ENCODE assay signal across 21 mouse cellular contexts in the genomic region with DNA sequence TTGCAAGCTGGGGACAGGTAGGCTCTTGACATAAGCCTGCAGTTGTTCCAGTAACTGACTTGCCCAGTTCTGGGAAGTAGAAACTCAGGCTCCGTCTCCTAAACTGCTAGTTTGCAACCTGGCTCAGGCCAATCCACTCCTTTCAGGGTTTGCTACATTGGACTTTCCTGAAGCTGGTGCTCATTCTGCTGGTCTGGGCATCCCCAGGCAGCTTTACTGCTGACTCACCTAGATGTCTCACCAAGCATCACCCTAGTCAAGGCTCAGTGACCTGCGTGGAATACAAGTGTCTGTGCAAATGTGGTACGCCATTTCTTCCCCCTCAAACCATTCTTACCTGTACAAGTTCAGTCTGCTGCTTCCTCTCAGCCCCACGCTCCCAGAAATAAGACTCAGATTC.
DNase-seq lines count a peak whose midpoint lies in the region; ATAC-seq lines count a peak whose summit lies in the region.
"Had no signal": no experiment of that assay in that cellular context is flagged by ENCODE, and none has a peak within 500 bp of the region (broad histone marks: within the 10 kb centered on the region; RNA-seq: fewer than 3 reads in every experiment).

No protein-coding gene starts in this region.

- WGBS in neural tube, embryonic 15.5 days, result 93% methylated on average over 4 of the region's 4 CpGs
- 62% methylated on average over 4 of the region's 4 CpGs for WGBS in liver, embryonic 13.5 days (ENCODE audit: insufficient replicate concordance)

- no peaks in the 10 kb centered on the region for H3K27me3 ChIP-seq in neural tube, embryonic 15.5 days (replicated peaks)
- H3K27me3 ChIP-seq in liver, embryonic 13.5 days, result no peaks in the 10 kb centered on the region
- H3K27me3 ChIP-seq: hindbrain, embryonic 12.5 days; limb, embryonic 12.5 days; midbrain, embryonic 13.5 days; neural tube, embryonic 12.5 days; Patski had no signal

- no peak for ATAC-seq in neural tube, embryonic 15.5 days (ENCODE audit: low FRiP score)
- ATAC-seq in liver, embryonic 13.5 days (ENCODE audit: low read depth), result peak; percentile 61
- ATAC-seq in activated CD4-positive, CD25-positive, alpha-beta regulatory T cell, adult 4 months, result no peak
- ATAC-seq: CD4-positive, CD25-positive, alpha-beta regulatory T cell, adult 4 months; forebrain, embryonic 16.5 days; midbrain, embryonic 13.5 days; Patski had no signal

- H3K9me3 ChIP-seq in neural tube, embryonic 15.5 days (replicated peaks), result no peaks in the 10 kb centered on the region
- no peaks in the 10 kb centered on the region for H3K9me3 ChIP-seq in liver, embryonic 13.5 days (replicated peaks)
- H3K9me3 ChIP-seq: hindbrain, embryonic 12.5 days; limb, embryonic 12.5 days; midbrain, embryonic 13.5 days; neural tube, embryonic 12.5 days had no signal

- H3K36me3 ChIP-seq in neural tube, embryonic 15.5 days, result no peaks in the 10 kb centered on the region
- H3K36me3 ChIP-seq in liver, embryonic 13.5 days, result no peaks in the 10 kb centered on the region
- H3K36me3 ChIP-seq: hindbrain, embryonic 12.5 days; limb, embryonic 12.5 days; midbrain, embryonic 13.5 days; neural tube, embryonic 12.5 days had no signal

- no peak overlapping the region for H3K4me3 ChIP-seq in neural tube, embryonic 15.5 days (replicated peaks)
- no peak overlapping the region for H3K4me3 ChIP-seq in liver, embryonic 13.5 days (replicated peaks)
- H3K4me3 ChIP-seq: hindbrain, embryonic 12.5 days; limb, embryonic 12.5 days; midbrain, embryonic 13.5 days; neural tube, embryonic 12.5 days had no signal

- no peaks in the 10 kb centered on the region for H3K4me1 ChIP-seq in neural tube, embryonic 15.5 days
- H3K4me1 ChIP-seq in liver, embryonic 13.5 days (replicated peaks), result peaks cover 59% of the 10 kb centered on the region
- H3K4me1 ChIP-seq: hindbrain, embryonic 12.5 days; limb, embryonic 12.5 days; midbrain, embryonic 13.5 days; neural tube, embryonic 12.5 days had no signal

- H3K4me2 ChIP-seq in neural tube, embryonic 15.5 days, result no peak overlapping the region
- H3K4me2 ChIP-seq in liver, embryonic 13.5 days, result peak overlapping the region; percentile 47
- H3K4me2 ChIP-seq: hindbrain, embryonic 12.5 days; limb, embryonic 12.5 days; midbrain, embryonic 13.5 days; neural tube, embryonic 12.5 days had no signal

- H3K27ac ChIP-seq in neural tube, embryonic 15.5 days (replicated peaks), result no peak overlapping the region
- H3K27ac ChIP-seq in liver, embryonic 13.5 days, result peak overlapping the region; percentile 94
- H3K27ac ChIP-seq: hindbrain, embryonic 12.5 days; limb, embryonic 12.5 days; midbrain, embryonic 13.5 days; neural tube, embryonic 12.5 days had no signal

- peak; percentile 8 for DNase-seq in neural tube, embryonic 10.5 days (ENCODE audit: extremely low spot score, low spot score)
- peak; percentile 47 for DNase-seq in c-Kit-positive CD71-positive TER-119-positive erythroid progenitor cells, embryonic 14.5 days (ENCODE audit: low spot score)
- peak; percentile 33 for DNase-seq in liver, embryonic 13.5 days
- DNase-seq in spleen, postnatal 4 days (ENCODE audit: low spot score in 2 of 2), result peak; percentile 32 to 67
- no peak for DNase-seq in adrenal gland, postnatal 14 days
- DNase-seq: adrenal gland, adult 2 months; cerebellum, adult 9-10 months; gastrocnemius, postnatal 14 days; heart, adult 18-20 months; kidney, adult 18-20 months; lung, adult 2 months; thymus, postnatal 14 days had no signal

- H3K9ac ChIP-seq in neural tube, embryonic 15.5 days (replicated peaks), result no peak overlapping the region
- peak overlapping the region; percentile 57 for H3K9ac ChIP-seq in liver, embryonic 13.5 days
- H3K9ac ChIP-seq: hindbrain, embryonic 12.5 days; limb, embryonic 12.5 days; midbrain, embryonic 13.5 days; neural tube, embryonic 12.5 days had no signal
